Mouse (Mus musculus) urinary bladder, adult 2 months (tissue): ENCODE data around the gene Rin2. TPM values are rescaled to one million over a fixed set of nuclear protein-coding genes. Genes with fewer than 3 reads are reported as not detected.

Experiments used
- DNase-seq: peaks from one replicate; pipeline ENCODE4 v3.0.0; 2022; ENCODE audit warnings: low spot score
- polyA plus RNA-seq: library from polyadenylated mRNA; depleted of rRNA; stranded (reverse); fragments of >200 nt; gene quantifications from 2 replicates; pipeline ENCODE4 v1.2.3, GENCODE M21; 2012

Rin2 gene
- polyA plus RNA-seq, 1 experiment: 26.4 TPM

- DNase-seq: no peak
Measured at GRCm38 (mm10) chr2:145787486-145787885, 112.5 kb downstream of the Rin2 start.

DNA sequence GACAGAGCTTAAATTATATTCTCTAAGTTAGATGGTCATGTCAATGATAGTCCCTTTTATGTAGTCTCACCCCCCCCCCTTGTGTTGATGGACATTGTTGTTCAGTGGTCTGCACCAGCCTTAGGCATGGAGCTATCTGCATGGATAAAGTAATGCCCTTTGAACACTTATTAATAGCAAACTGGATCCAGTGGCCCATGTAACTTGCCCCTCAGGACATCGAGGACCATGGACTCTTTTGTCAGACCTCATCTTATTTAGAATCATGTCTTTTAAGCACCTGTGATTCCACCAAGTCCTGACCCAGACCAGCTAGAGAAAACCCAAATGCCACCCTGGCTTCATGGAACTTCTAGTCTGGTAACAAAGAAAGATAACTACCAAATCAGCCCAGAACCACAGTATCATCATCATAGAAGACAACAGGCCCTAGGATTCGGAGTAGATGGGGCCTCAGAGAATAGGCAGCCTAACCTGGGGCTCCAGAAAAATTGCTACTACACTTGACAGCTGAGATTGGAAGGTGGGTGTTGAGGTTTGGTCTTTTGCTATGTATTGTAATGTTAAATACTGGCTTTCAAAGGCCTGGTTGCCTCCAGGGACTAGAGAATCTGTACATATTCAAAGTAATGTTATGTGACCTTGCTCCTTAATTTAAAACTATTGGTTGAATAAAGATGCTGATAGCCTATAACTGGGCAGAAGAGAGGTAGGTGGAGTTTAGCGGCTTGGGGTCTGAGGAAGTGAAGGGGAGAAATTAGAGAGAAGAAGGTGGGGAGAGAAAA is 113.7 kb downstream of the Rin2 start:
- no peak for DNase-seq

DNA sequence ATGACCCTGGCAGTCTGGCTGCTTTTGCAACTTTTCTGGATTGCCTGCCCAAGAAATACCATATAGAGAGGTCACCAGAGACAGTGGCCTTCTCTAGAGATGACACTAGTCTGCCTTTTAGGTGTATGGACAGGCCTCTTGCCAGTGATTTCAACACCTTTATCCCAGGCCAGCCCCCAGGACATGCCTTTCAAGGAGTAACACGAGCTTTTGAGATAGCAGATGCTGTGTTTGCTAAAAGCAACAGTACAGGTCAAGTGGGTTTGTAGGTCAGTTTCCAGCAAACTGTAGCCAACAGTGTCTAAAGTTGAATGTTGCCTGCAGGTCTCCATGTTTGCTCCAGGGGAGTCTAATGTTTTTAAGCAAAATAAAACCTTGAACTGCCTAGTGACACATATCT is 118.7 kb downstream of the Rin2 start:
- no peak for DNase-seq

DNA sequence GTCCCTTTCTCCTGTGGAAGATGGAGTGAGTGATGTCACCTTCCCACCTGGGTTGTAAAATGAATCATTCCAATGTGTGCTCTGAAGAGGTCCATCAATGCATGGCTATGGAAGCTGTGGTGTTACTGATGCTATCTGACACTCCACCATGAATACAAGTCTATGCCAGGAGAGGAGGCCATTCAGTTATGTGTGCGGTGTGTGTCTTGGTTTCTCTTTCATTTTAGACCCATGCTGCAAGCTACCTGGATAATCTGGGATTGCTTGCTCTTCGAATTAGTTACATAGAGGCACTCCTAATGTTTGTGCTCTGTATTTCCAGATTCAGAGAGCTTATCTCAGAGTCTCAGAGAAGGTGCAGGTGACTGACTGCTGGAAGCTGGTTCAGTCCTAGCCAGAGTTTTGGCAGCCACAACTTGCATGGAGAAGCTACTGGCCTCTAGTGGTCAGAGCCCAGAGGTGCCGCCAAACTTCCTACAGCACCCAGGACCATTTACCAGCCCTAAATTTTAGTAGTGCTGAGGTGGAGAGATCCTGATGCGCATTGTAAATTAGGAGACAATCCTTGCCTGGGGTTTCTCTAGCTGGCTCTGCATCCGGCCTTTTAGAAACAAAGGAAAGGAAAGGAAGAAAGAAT is 119.4 kb downstream of the Rin2 start:
- no peak for DNase-seq

DNA sequence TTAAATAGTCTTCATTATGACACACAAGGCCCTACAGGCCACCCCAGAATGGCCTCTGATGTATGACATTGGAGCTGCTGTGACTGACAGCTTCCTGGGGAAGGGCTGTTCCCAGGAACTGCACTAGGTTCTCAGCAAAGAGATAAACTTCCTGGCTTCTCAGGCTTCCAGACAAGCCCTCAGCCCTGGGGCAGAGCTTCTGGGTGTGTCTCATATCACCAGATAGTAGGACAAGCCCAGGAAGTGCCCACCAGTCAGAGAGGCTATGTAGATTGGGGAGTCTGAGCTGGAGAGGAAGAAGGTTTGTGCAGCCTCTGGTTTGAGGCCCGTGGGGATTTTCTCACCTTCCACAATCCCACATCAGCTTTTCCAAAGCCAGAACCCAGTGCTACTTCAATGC is 122.8 kb downstream of the Rin2 start:
- no peak for DNase-seq

DNA sequence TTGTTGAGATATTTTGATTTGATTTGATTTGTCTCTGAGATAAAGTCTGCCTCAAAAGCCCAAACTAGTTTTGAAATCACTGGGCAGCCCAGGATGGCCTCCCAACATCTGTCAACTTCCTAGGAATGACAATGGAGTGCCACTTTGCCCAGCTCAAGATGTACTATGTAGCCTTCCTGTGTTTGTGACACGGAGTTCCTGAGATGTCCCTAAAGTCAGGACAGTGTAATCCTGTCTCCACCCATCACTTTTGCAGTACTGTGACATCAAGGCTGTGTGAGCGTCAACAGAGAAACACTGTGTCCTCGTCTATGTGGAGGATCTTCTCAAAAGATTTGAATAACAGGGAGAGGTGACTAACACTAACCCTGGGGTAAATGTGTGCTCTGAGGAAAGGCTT is 123.9 kb downstream of the Rin2 start:
- no peak for DNase-seq

DNA sequence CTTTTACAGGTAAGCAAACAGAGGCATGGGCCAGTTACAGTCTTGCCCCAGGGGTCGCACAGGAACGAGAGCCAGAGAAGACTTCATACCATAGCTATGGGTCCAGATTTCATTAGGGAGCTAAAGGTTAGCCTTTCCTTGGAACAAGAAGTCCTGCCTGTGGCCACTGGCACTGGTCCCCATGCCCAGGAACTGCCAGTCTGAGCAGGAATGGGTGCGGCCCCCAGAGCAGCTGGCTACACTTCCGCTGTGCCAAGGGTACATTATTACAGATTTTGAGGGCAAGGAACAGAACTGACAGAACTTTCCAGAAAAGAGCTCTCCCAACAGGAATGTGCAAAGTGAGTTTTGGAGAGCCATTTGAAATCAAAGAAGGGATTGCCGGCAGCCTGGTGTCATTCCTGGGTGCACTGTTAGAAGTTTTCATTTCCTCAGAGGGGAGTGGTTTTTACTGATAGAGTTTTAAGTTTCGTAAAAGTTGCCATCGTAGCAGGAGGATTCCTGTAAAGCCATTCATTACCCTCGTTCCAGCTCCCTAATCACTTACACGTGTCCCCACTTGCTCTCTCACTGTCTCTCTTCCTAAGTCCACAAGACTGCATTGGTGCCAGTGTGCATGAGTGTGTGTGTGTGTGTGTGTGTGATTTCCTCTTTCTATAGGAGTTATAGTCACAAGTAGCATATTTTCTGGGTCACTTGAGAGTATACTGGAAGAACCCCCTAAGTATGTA is 126.5 kb downstream of the Rin2 start:
- DNase-seq: no peak

- no peak for DNase-seq
Measured at GRCm38 (mm10) chr2:145802626-145803025, 127.6 kb downstream of the Rin2 start.

- no peak for DNase-seq
Measured at GRCm38 (mm10) chr2:145803822-145804342, 128.9 kb downstream of the Rin2 start.

DNA sequence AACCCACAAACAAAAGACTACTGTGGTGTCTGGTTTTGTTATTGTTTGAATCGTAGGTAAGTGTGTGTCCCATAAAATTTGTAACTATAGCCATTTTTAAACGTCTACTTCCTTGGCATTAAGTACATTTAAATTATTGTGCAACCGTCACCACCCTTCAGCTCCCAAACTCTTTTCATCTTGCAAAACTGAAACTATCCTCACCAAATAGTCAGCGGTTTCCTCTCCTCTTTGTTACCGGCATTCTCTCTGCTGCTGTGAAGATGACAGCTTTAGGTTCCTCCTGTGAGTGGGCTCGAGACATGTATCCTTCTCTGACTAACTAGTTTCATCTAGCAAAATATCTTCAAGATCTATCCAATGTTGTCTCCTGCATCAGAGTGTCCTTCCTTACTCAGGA is 129.5 kb downstream of the Rin2 start:
- DNase-seq: no peak

GRCm38 (mm10) chr2:145807276-145807675 is 132.3 kb downstream of the Rin2 start:
- no peak for DNase-seq

GRCm38 (mm10) chr2:145808251-145808650 is 133.2 kb downstream of the Rin2 start:
- DNase-seq: no peak

DNA sequence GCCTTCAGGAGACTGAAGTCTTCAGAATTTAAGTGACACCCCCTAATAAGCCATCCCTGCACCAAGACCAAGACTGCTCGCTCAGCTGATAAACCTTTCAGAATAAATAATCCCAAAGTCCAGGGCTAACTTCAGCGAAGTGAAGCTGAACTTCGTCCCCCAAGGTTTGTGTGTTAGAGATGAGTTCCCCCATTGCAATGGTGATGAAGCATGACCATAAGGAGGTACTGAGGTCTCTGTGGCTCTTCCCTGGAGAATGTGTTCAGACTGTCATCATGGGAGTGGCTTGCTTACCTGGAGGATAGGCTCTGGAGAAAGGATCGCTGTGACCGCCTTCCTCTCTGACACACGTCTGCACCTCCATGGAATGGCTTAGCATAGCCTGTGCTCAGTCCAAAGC is 133.7 kb downstream of the Rin2 start:
- DNase-seq: no peak

DNA sequence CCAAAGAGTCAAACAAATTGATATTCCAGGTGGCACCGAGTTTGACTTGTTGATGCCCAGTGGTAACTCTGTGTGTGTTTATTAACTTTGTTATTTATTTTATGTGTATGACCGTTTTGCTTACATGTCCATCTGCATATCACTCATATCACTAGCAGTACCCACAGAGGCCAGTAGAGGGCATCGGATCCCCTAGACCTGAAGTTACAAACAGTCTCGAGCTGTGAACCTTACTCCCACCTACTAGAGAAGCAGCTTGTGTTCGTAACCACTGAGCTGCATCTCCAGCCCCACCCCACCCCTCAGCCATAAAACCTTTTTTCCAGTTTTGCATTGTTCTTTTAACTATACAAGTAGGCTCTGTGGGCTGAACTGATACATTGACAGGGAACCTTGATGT is 135.7 kb downstream of the Rin2 start:
- no peak for DNase-seq

DNA sequence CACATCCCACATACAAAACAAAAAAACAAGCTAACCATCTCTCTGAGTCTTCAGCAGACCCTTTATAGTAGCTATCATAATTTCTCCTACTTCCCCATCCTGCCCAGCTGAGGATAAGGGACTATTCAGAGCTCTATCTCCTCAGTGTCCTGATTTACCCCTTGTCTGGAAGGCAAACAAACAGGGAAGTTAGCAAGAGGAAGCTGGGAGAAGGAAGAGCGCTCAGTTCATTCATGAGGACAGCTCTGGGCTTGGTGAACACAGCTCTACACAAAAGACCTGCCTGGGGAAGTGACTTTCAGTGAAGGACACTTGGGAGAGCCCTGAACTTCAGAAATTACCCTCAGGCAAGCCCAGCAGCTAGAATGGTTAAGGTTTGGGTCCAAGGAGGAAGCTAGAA is 137.8 kb downstream of the Rin2 start:
- no peak for DNase-seq

DNA sequence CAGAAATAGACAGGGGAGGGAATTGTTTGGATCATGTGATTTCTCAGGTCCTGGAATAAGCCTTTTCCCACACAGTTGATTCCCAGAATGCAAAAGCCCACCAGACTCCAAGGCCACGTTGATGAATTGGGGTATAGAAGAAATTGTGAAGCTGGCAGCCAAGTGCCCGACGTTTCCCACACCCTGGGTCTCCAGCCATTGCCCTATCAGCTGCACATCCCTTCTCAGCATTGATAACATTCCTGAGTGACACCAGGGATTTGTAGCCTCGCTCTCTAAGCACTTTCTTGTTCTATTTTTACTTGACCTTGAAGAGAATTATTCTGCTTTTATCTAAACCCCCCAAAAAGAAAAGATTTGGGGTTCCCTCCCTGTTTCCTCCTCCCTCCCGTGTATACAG is 142.2 kb downstream of the Rin2 start:
- DNase-seq: no peak

- peak; percentile 27 for DNase-seq
Measured at GRCm38 (mm10) chr2:145822013-145822782, 147.2 kb downstream of the Rin2 start.

GRCm38 (mm10) chr2:145822783-145823729 is 148.0 kb downstream of the Rin2 start:
- peak; percentile 29 for DNase-seq

DNA sequence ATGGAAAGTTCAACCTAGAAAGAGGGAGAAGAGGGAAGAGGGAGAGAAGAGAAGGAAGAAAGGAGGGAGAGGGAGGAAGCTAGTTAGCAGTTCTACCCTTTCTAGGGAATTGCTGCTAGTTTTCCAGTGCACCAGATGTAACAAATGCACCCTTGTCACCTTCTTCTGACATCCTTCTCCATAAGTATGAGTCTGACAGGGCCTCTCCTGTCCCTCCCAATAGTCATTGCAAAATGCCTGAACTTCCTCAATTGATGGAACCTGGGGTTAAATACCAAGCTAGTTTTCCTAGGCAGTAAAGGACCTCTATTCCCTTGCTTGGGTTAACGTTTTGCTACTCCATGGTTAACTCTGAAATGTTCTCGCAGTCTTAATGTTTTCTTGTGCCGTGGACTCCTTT is 149.7 kb downstream of the Rin2 start:
- DNase-seq: no peak

GRCm38 (mm10) chr2:145825221-145825620 is 150.2 kb downstream of the Rin2 start:
- DNase-seq: no peak

- DNase-seq: no peak
Measured at GRCm38 (mm10) chr2:145827930-145828329, 152.9 kb downstream of the Rin2 start.
